Mouse (Mus musculus) liver, embryonic 14.5 days (tissue): ENCODE data around the gene C4bp. TPM values are rescaled to one million over a fixed set of nuclear protein-coding genes. Genes with fewer than 3 reads are reported as not detected.
"Not testable (repeated sequence)": the region's sequence is repeated elsewhere in the genome, so short reads cannot be mapped to it uniquely, and the experiment has no call there.

Source experiments
- ATAC-seq: fragments of 200-750 bp; cut with Nextera tagmentation; 2 replicates; pipeline ENCODE4 v1.8.0; 2017; ENCODE audit warnings: moderate number of reproducible peaks, mild to moderate bottlenecking, moderate library complexity; ENCODE audit not compliant: insufficient read depth
- DNase-seq, 3 experiments: peaks; one replicate each; pipeline ENCODE4 v3.0.0-alpha.2; 2012 to 2013; ENCODE audit warnings: low read depth in 3 of 3, low spot score in 3 of 3
- H3K27ac ChIP-seq: fragments of 300-500 bp; sonication (generic); 2 replicates; pipeline ENCODE4 v1.5.1; 2014; ENCODE audit warnings: moderate library complexity, mild to moderate bottlenecking, control low read depth, inconsistent platforms
- H3K27me3 ChIP-seq: fragments of 300-500 bp; sonication (generic); 2 replicates; pipeline ENCODE4 v1.6.1; 2014; ENCODE audit warnings: mild to moderate bottlenecking, low read length, moderate library complexity; ENCODE audit not compliant: control insufficient read depth, insufficient read depth
- H3K36me3 ChIP-seq: fragments of 300-500 bp; sonication (generic); replicated peaks from 2 replicates; pipeline ENCODE4 v1.6.1; 2014; ENCODE audit warnings: low read depth; ENCODE audit not compliant: control insufficient read depth, insufficient read depth
- H3K4me1 ChIP-seq, 2 experiments: fragments of 200-500 bp in 1 of 2; fragments of 300-500 bp in 1 of 2; sonication (generic) in 1 of 2; replicated peaks; 2 replicates each; pipeline ENCODE4 v1.6.1; 2012 to 2014; ENCODE audit warnings: antibody characterized with exemption in 1 of 2, inconsistent platforms in 1 of 2, low read length in 1 of 2; ENCODE audit not compliant: control insufficient read depth in 2 of 2, insufficient read depth in 2 of 2
- H3K4me2 ChIP-seq: fragments of 300-500 bp; sonication (generic); 2 replicates; pipeline ENCODE4 v1.6.1; 2014; ENCODE audit warnings: low read depth, mild to moderate bottlenecking, control low read depth, moderate library complexity
- H3K4me3 ChIP-seq, 2 experiments: fragments of 200-500 bp in 1 of 2; fragments of 300-500 bp in 1 of 2; sonication (generic) in 1 of 2; 2 replicates each; pipeline ENCODE4 v1.5.1; 2012 to 2014; ENCODE audit warnings: low read depth in 2 of 2, low read length in 2 of 2, mild to moderate bottlenecking in 2 of 2, control low read depth in 1 of 2, inconsistent platforms in 1 of 2, moderate library complexity in 1 of 2; ENCODE audit not compliant: insufficient read depth in 1 of 2
- H3K9ac ChIP-seq: fragments of 300-500 bp; sonication (generic); replicated peaks from 2 replicates; pipeline ENCODE4 v1.6.1; 2014; ENCODE audit warnings: mild to moderate bottlenecking, control low read depth, moderate library complexity
- H3K9me3 ChIP-seq: fragments of 300-500 bp; sonication (generic); 2 replicates; pipeline ENCODE4 v1.6.1; 2016; ENCODE audit warnings: low read length, mixed read lengths; ENCODE audit not compliant: control insufficient read depth
- CTCF ChIP-seq: IDR thresholded peaks from 2 replicates; pipeline ENCODE4 v1.5.1; 2016; ENCODE audit warnings: antibody characterized with exemption, low read depth, control low read depth
- EP300 ChIP-seq: IDR thresholded peaks from 2 replicates; pipeline ENCODE4 v1.6.1; 2016; ENCODE audit warnings: antibody characterized with exemption, low read depth
- WGBS: fragments of 180-500 bp; shearing (Covaris S2); extraction: QIAGEN DNeasy Blood & Tissue Kit; methylation state at CpG from one replicate; pipeline ENCODE4 v1.1.7; 2014; ENCODE audit not compliant: insufficient replicate concordance; 5-methylcytosine and 5-hydroxymethylcytosine counted together
- polyA plus RNA-seq, 2 experiments: library from polyadenylated mRNA; depleted of rRNA in 1 of 2; stranded (reverse) in 1 of 2; unstranded in 1 of 2; fragments of >200 nt; fragmentation: Nextera tagmentation in 1 of 2; extraction: Ambion mirVana in 1 of 2; gene quantifications; 2 replicates each; pipeline versions ENCODE4 v1.2.1 to v1.2.3; 2012 to 2014

C4bp gene
- polyA plus RNA-seq, 2 experiments: 0.98 to 2.7 TPM

DNA sequence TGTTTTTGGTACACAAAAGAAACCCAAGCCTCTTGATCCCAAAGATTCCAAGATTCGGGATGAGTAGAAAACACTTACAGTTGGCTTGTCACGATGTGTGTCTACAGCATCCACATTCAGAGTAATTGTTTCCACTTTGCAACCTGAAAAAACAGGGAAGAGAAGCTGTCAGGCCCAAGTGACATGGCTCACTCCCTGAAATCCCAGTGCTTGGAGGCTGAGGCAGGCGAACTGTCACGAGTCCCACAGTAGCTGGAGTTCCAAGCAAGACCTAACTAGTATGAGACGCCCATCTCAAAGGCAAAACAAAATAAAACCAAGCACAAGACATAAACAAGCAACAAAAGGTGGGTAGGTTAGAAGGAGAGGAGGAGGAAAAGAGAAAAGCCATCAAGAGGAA is 37.2 kb upstream of the C4bp start:
- peaks cover 61% of the 10 kb centered on the region for H3K36me3 ChIP-seq
- ATAC-seq: no peak

GRCm38 (mm10) chr1:130683905-130684304 is 22.5 kb upstream of the C4bp start:
- Histone ChIP-seq H3K4me1 (no peaks in the 10 kb centered on the region), H3K9me3 (no peaks in the 10 kb centered on the region), H3K27ac (no peak overlapping the region), H3K4me2 (no peak overlapping the region), H3K36me3 (no peaks in the 10 kb centered on the region), H3K9ac (no peak overlapping the region), H3K4me3 (no peak overlapping the region), H3K27me3 (no peaks in the 10 kb centered on the region)
- WGBS: 13% methylated on average over 1 of the region's 1 CpGs
- DNase-seq (no peak), ATAC-seq (no peak)
- TF ChIP-seq CTCF: no peak
- no peak for TF ChIP-seq EP300

More for the DNA sequence above, 37.2 kb upstream of the C4bp start:
- Histone ChIP-seq H3K9ac (no peak overlapping the region), H3K4me1 (no peaks in the 10 kb centered on the region), H3K27me3 (no peaks in the 10 kb centered on the region), H3K4me2 (no peak overlapping the region), H3K9me3 (no peaks in the 10 kb centered on the region), H3K4me3 (no peak overlapping the region), H3K27ac (no peak overlapping the region)
- no peak for TF ChIP-seq EP300
- no peak for TF ChIP-seq CTCF
- no peak for DNase-seq
- WGBS: 77% methylated on average over 5 of the region's 5 CpGs

DNA sequence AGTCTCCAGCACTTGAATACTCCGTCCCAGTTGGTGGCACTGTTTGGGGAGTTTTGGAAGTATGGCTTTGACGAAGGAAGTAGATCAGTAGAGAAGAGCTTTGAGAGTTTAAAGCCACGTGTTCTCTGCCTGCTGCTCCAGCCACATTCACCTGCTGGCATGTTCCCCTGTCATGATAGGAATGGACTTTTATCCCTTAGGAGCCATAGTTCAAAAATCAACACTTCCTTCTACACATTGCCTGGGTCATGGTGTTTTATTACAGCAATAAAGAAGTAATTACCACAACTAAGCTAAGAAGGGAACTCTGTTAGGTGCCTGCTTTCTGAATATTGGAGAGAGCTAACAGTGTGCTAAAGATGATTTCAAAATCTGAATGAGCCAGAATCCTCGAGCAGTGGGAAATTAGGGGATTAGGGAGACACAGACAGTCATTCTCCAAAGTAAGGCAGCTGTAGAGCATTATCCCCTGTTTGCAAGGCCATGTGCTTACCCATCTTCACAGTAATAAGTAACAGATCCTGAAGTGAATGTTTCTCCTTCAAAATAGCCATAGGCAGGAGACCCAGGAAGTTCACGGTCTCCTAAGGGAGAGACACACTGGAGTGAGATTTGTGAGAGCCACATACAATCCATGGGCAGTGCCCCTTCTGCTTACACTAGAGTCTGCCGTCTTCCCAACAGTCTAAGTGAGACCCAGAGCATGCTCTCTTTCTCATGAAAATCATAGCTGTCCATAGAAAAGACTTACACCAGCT is 20.4 kb upstream of the C4bp start:
- TF ChIP-seq EP300: no peak
- no peak for TF ChIP-seq CTCF
- no peak for ATAC-seq

GRCm38 (mm10) chr1:130681075-130681474 is 19.6 kb upstream of the C4bp start:
- TF ChIP-seq EP300 (no peak), CTCF (no peak)
- H3K36me3 ChIP-seq: no peaks in the 10 kb centered on the region
- H3K27me3 ChIP-seq: no peaks in the 10 kb centered on the region
- no peak overlapping the region for H3K27ac ChIP-seq
- no peak overlapping the region for H3K4me2 ChIP-seq
- no peaks in the 10 kb centered on the region for H3K4me1 ChIP-seq
- no peak for ATAC-seq
- no peak for DNase-seq
- no peak overlapping the region for H3K9ac ChIP-seq
- H3K9me3 ChIP-seq: no peaks in the 10 kb centered on the region
- no peak overlapping the region for H3K4me3 ChIP-seq
- WGBS: 29% methylated on average over 2 of the region's 2 CpGs

More for the DNA sequence above, 20.4 kb upstream of the C4bp start:
- no peaks in the 10 kb centered on the region for H3K36me3 ChIP-seq
- no peak overlapping the region for H3K27ac ChIP-seq
- H3K9me3 ChIP-seq: no peaks in the 10 kb centered on the region
- H3K27me3 ChIP-seq: no peaks in the 10 kb centered on the region
- no peak overlapping the region for H3K9ac ChIP-seq
- no peak overlapping the region for H3K4me2 ChIP-seq
- H3K4me1 ChIP-seq: no peaks in the 10 kb centered on the region
- WGBS: 56% methylated on average over 6 of the region's 6 CpGs
- no peak overlapping the region for H3K4me3 ChIP-seq
- no peak for DNase-seq

DNA sequence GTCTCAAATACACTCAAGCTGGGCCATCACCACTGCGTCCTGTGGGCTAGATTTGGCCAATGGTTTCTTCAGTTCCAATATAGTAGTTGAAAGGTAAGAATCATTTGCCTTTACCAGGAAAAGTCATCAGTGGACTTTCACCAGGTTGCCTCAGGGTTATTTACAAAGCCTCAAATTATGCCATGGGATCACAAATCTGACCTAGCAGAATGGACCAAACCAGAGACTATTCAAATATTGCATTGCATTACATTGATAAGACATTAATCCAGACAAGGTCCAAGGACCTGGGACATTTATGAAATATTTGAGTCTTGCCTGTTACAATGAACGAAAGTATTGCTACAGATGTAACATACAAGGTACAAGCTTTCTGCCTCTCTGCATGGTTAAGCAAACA is 17.1 kb upstream of the C4bp start:
- DNase-seq: no peak
- Histone ChIP-seq H3K4me3 (no peak overlapping the region), H3K4me2 (no peak overlapping the region), H3K27me3 (no peaks in the 10 kb centered on the region), H3K9me3 (no peaks in the 10 kb centered on the region), H3K36me3 (no peaks in the 10 kb centered on the region), H3K27ac (no peak overlapping the region), H3K4me1 (no peaks in the 10 kb centered on the region), H3K9ac (no peak overlapping the region)
- WGBS: 64% methylated on average over 2 of the region's 2 CpGs
- TF ChIP-seq EP300 (no peak), CTCF (no peak)
- ATAC-seq: no peak

DNA sequence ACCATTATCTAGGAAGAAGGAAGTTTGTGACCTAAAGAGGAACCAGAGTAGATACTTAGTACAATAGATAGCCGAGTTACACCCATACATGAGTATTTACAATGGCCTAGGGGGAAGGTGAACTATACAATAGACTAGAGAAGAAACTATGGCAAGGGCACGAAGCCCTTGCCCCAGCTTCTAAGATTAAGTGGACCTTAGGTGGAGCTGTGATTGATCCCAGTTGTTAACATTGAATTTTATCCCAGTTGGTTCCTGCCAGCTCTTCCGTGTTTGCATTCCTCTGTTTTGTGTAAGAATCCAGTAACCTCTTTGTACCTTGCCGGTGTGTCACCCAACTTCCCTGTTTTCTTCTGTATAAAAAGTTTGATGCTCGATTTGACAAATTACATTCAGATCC is 2.1 kb upstream of the C4bp start:
- WGBS: 73% methylated on average over 5 of the region's 5 CpGs
- not testable (repeated sequence) for DNase-seq, H3K9me3 ChIP-seq, H3K4me1 ChIP-seq, H3K36me3 ChIP-seq, H3K27ac ChIP-seq, H3K9ac ChIP-seq, H3K4me3 ChIP-seq, H3K27me3 ChIP-seq, H3K4me2 ChIP-seq, ATAC-seq

DNA sequence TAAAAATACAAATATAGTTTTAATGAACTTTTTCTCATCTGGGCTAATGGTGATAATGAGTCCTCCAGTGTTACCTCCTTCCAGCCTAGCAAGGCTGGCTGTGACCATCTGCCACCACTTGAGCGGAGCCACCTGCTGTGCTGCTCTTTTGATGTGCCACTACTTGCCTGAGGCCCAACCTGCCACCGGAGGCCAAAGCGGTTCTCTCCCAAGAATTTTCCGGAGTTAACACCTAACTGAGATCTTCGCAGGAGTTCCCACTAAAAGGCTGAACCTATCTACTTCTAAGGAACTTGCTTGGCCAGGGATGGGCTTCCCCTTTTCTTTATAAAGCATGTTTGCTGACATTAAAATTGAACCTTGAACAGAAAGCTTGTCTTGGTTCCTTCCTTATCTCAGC is 1.8 kb downstream of the C4bp start:
- WGBS: 41% methylated on average over 5 of the region's 5 CpGs
- not testable (repeated sequence) for H3K27ac ChIP-seq, H3K4me1 ChIP-seq, H3K4me2 ChIP-seq, H3K27me3 ChIP-seq, H3K9ac ChIP-seq, H3K9me3 ChIP-seq, DNase-seq, H3K36me3 ChIP-seq, ATAC-seq, H3K4me3 ChIP-seq
